Mouse (Mus musculus): Measurements from ENCODE around the gene Ttyh2. TPM values are rescaled to one million over a fixed set of nuclear protein-coding genes. Genes with fewer than 3 reads are reported as not detected.

Gene Ttyh2
- polyA plus RNA-seq, 1 experiment from 2014 or later: 11.4 TPM

DNA sequence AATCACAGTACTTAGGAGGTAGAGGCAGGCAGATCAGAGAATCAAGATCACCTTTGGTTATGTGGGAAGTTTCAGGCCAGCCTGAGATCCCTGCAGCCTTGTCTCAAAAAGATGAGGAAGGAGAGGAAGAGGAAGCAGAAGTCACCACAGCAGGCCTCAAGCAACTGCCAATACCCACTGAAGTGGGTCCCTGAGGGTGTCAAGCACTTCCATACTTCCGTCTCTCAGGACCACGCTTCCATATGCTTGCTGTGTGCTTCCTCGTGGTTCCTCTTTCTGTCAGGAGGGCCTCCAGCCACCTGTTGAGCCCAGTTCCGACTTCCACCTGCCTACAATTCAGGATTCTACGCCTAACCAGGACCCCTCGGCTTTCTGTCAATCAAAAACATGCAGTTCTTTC, 21.6 kb upstream of the Ttyh2 start:
- Histone ChIP-seq H3K4me2 (no peak overlapping the region), H3K27me3 (ENCODE audit: control insufficient read depth, insufficient read depth, low read length) (no peaks in the 10 kb centered on the region), H3K4me3 (ENCODE audit: low read depth, low read length) (no peak overlapping the region), H3K36me3 (ENCODE audit: control insufficient read depth, insufficient read depth, low read length) (no peaks in the 10 kb centered on the region), H3K9ac (ENCODE audit: low read length) (no peak overlapping the region), H3K27ac (ENCODE audit: low read depth, low read length) (no peak overlapping the region), H3K4me1 (ENCODE audit: control insufficient read depth, insufficient read depth, low read length) (no peaks in the 10 kb centered on the region; the same call in 1 of the 2 replicates), H3K9me3 (ENCODE audit: control insufficient read depth, low read length) (no peaks in the 10 kb centered on the region)
- ATAC-seq (ENCODE audit: low FRiP score) (no peak), DNase-seq (ENCODE audit: low spot score, missing footprints) (no peak)
- WGBS: 82% methylated on average over 6 of the region's 6 CpGs

DNA sequence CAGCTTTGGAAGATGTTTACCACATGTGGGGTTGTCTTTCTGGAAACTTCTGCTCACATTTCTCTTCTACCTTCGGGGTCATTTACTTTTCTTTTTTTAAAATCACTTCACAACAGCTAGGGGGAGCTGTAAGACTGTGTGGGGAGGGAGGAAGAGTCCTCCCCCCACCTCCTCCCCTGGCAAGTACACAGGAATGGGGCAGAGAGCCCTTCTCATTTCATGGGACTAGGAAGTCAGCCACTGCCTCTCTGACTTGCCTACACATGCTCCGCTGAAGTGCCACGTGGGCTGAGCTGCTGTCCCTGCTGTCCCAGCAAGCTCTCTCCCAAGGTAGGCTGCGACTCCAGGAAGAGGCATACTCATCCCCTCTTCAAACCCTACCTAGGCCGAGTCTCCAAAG, 20.7 kb upstream of the Ttyh2 start:
- no peak for ATAC-seq (ENCODE audit: low FRiP score)
- 70% methylated on average over 5 of the region's 5 CpGs for WGBS
- no peak overlapping the region for H3K9ac ChIP-seq (ENCODE audit: low read length)

DNA sequence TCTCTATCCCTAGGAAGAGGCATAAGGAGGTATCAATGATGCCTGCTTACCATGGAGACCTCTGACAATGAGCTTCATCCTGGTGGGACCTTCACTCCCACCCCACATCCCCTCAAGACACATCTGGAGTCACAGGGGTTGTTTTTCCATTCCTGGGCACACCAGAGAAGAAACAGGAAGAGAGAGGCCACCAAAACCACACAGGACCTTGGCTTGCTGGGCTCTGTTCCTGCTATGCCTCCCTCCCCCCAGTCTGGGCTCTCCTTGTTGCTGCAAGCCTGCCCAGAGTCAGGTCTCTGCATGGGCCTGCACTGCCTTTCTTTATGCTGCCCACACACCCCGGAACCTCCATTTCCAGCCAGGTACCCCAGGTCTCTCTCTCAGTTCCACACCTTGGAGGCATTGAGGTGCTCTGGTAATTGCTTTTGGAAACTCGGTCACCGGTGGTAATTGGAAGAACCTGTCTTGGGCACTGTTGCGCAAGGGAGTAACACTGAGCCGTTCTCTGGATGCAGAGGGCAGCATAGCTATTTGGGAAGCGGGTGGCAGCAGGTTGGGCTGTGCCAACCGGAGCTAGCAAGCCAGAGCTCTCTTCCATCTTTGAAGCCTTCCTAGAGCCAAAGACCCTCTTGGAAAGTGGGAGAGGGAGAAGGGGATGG, 19.8 kb upstream of the Ttyh2 start:
- Histone ChIP-seq H3K27ac (ENCODE audit: low read depth, low read length) (no peak overlapping the region), H3K4me3 (ENCODE audit: low read depth, low read length) (no peak overlapping the region), H3K9ac (ENCODE audit: low read length) (no peak overlapping the region), H3K4me1 (ENCODE audit: control insufficient read depth, insufficient read depth, low read length) (no peaks in the 10 kb centered on the region; the same call in 1 of the 2 replicates), H3K27me3 (ENCODE audit: control insufficient read depth, insufficient read depth, low read length) (no peaks in the 10 kb centered on the region), H3K9me3 (ENCODE audit: control insufficient read depth, low read length) (no peaks in the 10 kb centered on the region), H3K4me2 (no peak overlapping the region), H3K36me3 (ENCODE audit: control insufficient read depth, insufficient read depth, low read length) (no peaks in the 10 kb centered on the region)
- ATAC-seq (ENCODE audit: low FRiP score) (no peak), DNase-seq (ENCODE audit: low spot score, missing footprints) (no peak)
- WGBS: 84% methylated on average over 7 of the region's 7 CpGs

More for the DNA sequence above, 20.7 kb upstream of the Ttyh2 start:
- Histone ChIP-seq H3K9me3 (ENCODE audit: control insufficient read depth, low read length) (no peaks in the 10 kb centered on the region), H3K4me1 (ENCODE audit: control insufficient read depth, insufficient read depth, low read length) (no peaks in the 10 kb centered on the region; the same call in 1 of the 2 replicates), H3K27ac (ENCODE audit: low read depth, low read length) (no peak overlapping the region), H3K36me3 (ENCODE audit: control insufficient read depth, insufficient read depth, low read length) (no peaks in the 10 kb centered on the region), H3K4me3 (ENCODE audit: low read depth, low read length) (no peak overlapping the region), H3K27me3 (ENCODE audit: control insufficient read depth, insufficient read depth, low read length) (no peaks in the 10 kb centered on the region), H3K4me2 (no peak overlapping the region)
- DNase-seq (ENCODE audit: low spot score, missing footprints): no peak

DNA sequence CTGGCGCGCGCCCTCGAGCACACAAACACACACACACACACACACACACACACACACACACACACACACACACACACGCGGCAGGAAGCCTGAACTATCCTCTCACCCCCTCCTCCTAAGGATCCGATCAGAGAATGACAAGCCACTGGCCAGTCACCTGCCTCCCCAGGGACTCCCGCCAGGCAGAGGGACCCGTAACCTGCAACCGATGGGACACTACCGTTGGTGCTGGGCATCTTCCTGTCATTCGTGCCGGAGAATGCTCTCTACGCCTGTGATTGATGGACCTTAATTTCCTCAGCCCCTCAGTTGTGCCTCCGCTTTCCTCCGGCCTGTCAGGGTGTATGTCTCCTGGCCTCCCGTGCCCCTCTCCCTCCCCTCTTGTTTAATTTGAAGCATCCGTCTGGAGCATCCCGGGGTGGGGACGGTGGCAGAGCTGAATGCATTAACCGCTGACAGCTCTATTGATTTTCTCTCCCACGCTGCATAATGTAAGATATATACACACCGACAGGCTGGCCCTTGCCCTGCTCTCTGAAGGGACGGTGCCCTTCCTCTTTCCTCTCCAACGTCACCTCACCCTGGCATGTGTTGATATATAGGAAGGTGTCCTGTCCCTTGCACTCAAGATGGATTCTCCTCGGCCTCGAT, 18.1 kb upstream of the Ttyh2 start:
- no peaks in the 10 kb centered on the region for H3K9me3 ChIP-seq (ENCODE audit: control insufficient read depth, low read length)
- H3K27ac ChIP-seq (ENCODE audit: low read depth, low read length): peak overlapping the region; percentile 51
- H3K36me3 ChIP-seq (ENCODE audit: control insufficient read depth, insufficient read depth, low read length): no peaks in the 10 kb centered on the region
- DNase-seq (ENCODE audit: low spot score, missing footprints) (no peak), ATAC-seq (ENCODE audit: low FRiP score) (peak; percentile 82)
- H3K4me2 ChIP-seq: no peak overlapping the region; the same call in 1 of the 2 replicates
- H3K9ac ChIP-seq (ENCODE audit: low read length): no peak overlapping the region
- H3K4me1 ChIP-seq (ENCODE audit: control insufficient read depth, insufficient read depth, low read length): no peaks in the 10 kb centered on the region; the same call in 1 of the 2 replicates
- 55% methylated on average over 27 of the region's 27 CpGs for WGBS
- H3K27me3 ChIP-seq (ENCODE audit: control insufficient read depth, insufficient read depth, low read length): no peaks in the 10 kb centered on the region
- no peak overlapping the region for H3K4me3 ChIP-seq (ENCODE audit: low read depth, low read length)

DNA sequence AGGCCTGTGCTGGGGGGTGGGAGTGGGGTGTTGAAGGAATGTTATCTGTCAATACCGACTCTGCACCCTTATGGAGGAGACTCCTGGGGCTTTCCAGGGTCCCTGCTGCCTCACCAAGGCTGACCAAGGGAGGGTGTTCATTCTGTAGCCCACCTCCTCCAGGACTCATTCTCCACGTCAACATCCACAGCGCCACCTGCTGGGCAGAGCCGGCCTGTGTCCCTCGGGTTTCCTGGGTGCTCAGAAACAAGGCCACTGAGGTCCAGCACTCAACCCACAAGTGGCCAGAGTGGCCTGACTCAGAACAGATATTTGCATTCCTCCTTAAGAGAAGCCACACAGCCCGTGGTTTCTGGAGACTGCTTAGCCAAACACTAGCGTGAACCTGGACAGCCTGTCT, 17.5 kb upstream of the Ttyh2 start:
- no peaks in the 10 kb centered on the region for H3K36me3 ChIP-seq (ENCODE audit: control insufficient read depth, insufficient read depth, low read length)
- no peak overlapping the region for H3K4me3 ChIP-seq (ENCODE audit: low read depth, low read length)
- H3K4me2 ChIP-seq: no peak overlapping the region
- WGBS: 21% methylated on average over 7 of the region's 7 CpGs
- no peaks in the 10 kb centered on the region for H3K27me3 ChIP-seq (ENCODE audit: control insufficient read depth, insufficient read depth, low read length)
- H3K9me3 ChIP-seq (ENCODE audit: control insufficient read depth, low read length): no peaks in the 10 kb centered on the region
- peak; percentile 59 for ATAC-seq (ENCODE audit: low FRiP score)
- H3K9ac ChIP-seq (ENCODE audit: low read length): no peak overlapping the region
- DNase-seq (ENCODE audit: low spot score, missing footprints): peak; percentile 96
- H3K27ac ChIP-seq (ENCODE audit: low read depth, low read length): peak overlapping the region; percentile 41
- no peaks in the 10 kb centered on the region; the same call in 1 of the 2 replicates for H3K4me1 ChIP-seq (ENCODE audit: control insufficient read depth, insufficient read depth, low read length)

DNA sequence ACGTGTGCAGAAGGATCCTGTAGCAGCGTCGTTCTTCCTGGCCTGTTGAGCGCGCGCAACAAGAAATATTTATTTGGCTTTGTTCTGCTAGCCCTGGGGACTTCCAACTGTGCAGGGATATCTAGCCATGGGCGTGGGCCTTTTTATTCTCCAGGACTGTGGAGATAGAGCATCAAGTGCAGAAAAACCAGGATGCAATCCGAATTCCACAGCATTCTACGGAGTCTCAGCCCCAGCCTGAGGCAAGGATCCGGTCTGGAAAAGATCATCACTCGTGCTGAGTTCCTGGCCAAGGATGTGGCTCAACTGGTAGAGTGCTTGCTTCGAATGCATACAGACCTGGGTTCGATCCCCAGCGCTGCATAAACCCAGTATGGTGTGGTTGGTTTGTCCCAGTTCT, 13.1 kb upstream of the Ttyh2 start:
- WGBS: 87% methylated on average over 14 of the region's 14 CpGs
- ATAC-seq (ENCODE audit: low FRiP score): no peak
- no peak for DNase-seq (ENCODE audit: low spot score, missing footprints)
- no peaks in the 10 kb centered on the region for H3K27me3 ChIP-seq (ENCODE audit: control insufficient read depth, insufficient read depth, low read length)
- H3K9ac ChIP-seq (ENCODE audit: low read length): no peak overlapping the region
- H3K4me1 ChIP-seq (ENCODE audit: control insufficient read depth, insufficient read depth, low read length): no peaks in the 10 kb centered on the region
- H3K4me3 ChIP-seq (ENCODE audit: low read depth, low read length): no peak overlapping the region
- H3K27ac ChIP-seq (ENCODE audit: low read depth, low read length): no peak overlapping the region
- no peaks in the 10 kb centered on the region for H3K9me3 ChIP-seq (ENCODE audit: control insufficient read depth, low read length)
- H3K4me2 ChIP-seq: no peak overlapping the region
- H3K36me3 ChIP-seq (ENCODE audit: control insufficient read depth, insufficient read depth, low read length): no peaks in the 10 kb centered on the region

DNA sequence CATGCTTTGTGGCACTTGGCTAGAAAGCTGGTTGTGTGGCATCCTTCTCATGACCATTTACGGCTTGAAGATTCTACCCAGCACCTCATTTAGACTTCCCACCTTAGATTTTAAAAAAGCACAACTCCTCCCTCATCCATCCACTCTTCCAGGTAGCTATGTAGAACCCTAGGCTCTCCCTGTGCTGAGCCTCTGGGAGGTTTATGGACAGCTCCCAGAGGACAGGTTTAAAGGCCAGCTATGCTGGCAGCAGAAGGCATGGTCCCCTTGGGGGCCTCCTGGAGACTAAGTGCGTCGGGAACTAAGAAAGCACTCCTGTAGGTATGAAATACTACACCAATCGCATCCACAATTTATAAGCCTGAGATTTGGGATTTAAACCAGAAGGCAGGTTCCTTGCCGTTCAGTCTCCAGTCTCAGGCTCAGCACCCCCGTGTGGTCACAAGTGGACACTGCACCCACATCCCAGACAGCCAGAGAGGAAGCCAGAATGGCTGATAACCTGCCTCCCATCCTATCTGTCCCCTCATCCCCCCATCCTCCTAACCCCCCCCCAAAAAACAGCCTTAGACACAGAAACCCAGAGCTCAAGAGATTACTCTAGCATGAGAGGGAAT, 12.4 kb upstream of the Ttyh2 start:
- 40% methylated on average over 6 of the region's 6 CpGs for WGBS
- no peaks in the 10 kb centered on the region for H3K36me3 ChIP-seq (ENCODE audit: control insufficient read depth, insufficient read depth, low read length)
- no peak overlapping the region for H3K9ac ChIP-seq (ENCODE audit: low read length)
- no peaks in the 10 kb centered on the region for H3K27me3 ChIP-seq (ENCODE audit: control insufficient read depth, insufficient read depth, low read length)
- H3K4me2 ChIP-seq: no peak overlapping the region
- no peak overlapping the region for H3K4me3 ChIP-seq (ENCODE audit: low read depth, low read length)
- H3K27ac ChIP-seq (ENCODE audit: low read depth, low read length): no peak overlapping the region
- H3K9me3 ChIP-seq (ENCODE audit: control insufficient read depth, low read length): no peaks in the 10 kb centered on the region
- no peaks in the 10 kb centered on the region for H3K4me1 ChIP-seq (ENCODE audit: control insufficient read depth, insufficient read depth, low read length)
- ATAC-seq (ENCODE audit: low FRiP score) (no peak), DNase-seq (ENCODE audit: low spot score, missing footprints) (no peak)

DNA sequence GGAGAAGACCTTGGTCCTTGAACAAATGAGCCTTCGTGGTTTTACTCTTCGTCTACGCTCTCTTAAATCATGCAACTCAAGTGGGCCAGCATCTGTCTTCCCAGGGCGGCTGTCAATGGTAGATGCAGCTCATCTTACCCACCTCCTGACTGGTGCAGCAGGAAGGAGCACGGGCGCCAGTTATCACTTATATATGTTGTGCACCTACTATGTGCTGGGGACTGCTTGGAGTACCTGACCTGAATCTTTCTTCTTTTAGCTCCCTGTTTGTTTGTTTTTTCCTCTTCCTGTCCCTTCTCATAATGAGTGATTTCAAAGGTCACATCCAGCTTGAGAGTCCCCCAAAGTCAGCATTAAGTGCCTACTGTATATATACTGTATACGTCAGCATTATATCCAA, 11.1 kb upstream of the Ttyh2 start:
- 81% methylated on average over 7 of the region's 7 CpGs for WGBS
- Histone ChIP-seq H3K4me2 (no peak overlapping the region), H3K4me3 (ENCODE audit: low read depth, low read length) (no peak overlapping the region), H3K9me3 (ENCODE audit: control insufficient read depth, low read length) (no peaks in the 10 kb centered on the region), H3K4me1 (ENCODE audit: control insufficient read depth, insufficient read depth, low read length) (peaks cover under 1% of the 10 kb centered on the region), H3K27ac (ENCODE audit: low read depth, low read length) (no peak overlapping the region), H3K9ac (ENCODE audit: low read length) (no peak overlapping the region), H3K36me3 (ENCODE audit: control insufficient read depth, insufficient read depth, low read length) (no peaks in the 10 kb centered on the region), H3K27me3 (ENCODE audit: control insufficient read depth, insufficient read depth, low read length) (no peaks in the 10 kb centered on the region)
- DNase-seq (ENCODE audit: low spot score, missing footprints) (no peak), ATAC-seq (ENCODE audit: low FRiP score) (no peak)

DNA sequence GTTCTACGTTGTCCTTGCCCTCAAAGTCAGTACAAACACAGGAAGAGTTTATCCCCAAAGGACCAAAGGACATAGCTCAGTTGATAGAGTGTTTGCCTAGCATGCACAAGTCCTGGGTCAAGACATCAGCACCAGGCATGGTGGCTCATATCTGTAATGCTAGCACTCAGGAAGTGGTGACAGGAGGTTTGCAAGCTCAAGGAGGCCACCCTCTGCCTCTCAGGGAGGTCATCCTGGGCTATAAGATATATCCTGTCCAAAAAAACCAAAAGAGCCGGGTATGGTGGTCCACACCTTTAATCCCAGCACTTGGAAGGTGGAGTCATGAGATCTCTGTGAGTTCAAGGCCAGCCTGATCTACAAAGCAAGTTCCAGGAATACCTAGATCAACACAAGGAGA, 9.8 kb upstream of the Ttyh2 start:
- WGBS: 83% methylated on average over 2 of the region's 2 CpGs
- H3K27me3 ChIP-seq (ENCODE audit: control insufficient read depth, insufficient read depth, low read length): no peaks in the 10 kb centered on the region
- H3K4me3 ChIP-seq (ENCODE audit: low read depth, low read length): no peak overlapping the region
- H3K9ac ChIP-seq (ENCODE audit: low read length): no peak overlapping the region
- no peak overlapping the region for H3K4me2 ChIP-seq
- H3K4me1 ChIP-seq (ENCODE audit: control insufficient read depth, insufficient read depth, low read length): peaks cover 13% of the 10 kb centered on the region
- no peaks in the 10 kb centered on the region for H3K36me3 ChIP-seq (ENCODE audit: control insufficient read depth, insufficient read depth, low read length)
- no peaks in the 10 kb centered on the region for H3K9me3 ChIP-seq (ENCODE audit: control insufficient read depth, low read length)
- H3K27ac ChIP-seq (ENCODE audit: low read depth, low read length): no peak overlapping the region
- DNase-seq (ENCODE audit: low spot score, missing footprints) (no peak), ATAC-seq (ENCODE audit: low FRiP score) (no peak)

Data from midbrain, embryonic 11.5 days (tissue).